ENCODE assay signal across 8 mouse cellular contexts in the genomic region with DNA sequence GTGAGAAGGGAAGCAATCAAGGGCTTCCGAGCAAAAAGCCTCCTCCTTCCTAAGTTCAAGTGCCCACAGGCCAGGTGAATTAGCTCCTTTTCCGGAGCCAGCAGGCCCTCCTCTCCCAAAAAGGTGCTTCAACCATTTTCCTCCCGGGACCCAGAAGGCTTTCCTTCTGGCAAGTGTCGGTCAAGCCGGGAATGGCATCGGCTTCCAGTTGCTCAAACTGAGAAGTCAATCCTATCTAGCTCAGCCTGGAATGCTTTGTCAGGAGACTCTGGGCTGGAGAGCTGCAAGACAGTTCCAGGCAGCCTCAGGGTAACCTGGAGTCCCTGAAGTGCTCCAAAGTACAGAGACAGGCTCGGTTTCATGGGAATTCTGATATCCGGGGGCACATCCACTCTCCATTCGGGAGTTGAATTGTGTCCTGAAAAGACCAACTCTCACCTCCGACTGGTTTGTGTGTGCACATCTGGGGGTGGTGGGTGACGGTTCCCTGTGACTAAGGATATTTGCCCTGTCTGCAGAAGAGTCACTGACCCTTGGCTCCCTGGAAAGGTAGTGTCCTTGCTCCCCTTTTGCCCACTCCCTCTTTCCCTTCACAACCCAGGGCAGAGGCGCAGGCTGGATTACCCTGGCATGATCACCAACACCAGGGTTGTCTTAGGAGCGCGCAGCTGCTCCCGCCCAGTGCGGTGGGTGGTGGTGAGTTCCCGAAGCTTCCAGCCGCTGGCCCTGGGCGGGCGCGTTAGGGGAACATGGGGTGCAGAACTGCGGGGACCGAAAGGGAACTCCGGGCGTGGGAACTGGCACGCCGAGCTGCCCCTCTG. TPM values are rescaled to one million over a fixed set of nuclear protein-coding genes. Genes with fewer than 3 reads are reported as not detected.
DNase-seq lines count a peak whose midpoint lies in the region; ATAC-seq and TF ChIP-seq lines count a peak whose summit lies in the region.

No protein-coding gene starts in this region.

- no peaks in the 10 kb centered on the region for H3K36me3 ChIP-seq in forebrain, embryonic 15.5 days
- no peaks in the 10 kb centered on the region for H3K36me3 ChIP-seq in kidney, postnatal 0 days (ENCODE audit: insufficient read depth, low read length)
- H3K36me3 ChIP-seq in stomach, embryonic 15.5 days: no peaks in the 10 kb centered on the region

- TF ChIP-seq CTCF in kidney, postnatal 0 days (IDR thresholded peaks at IDR 0.05; ENCODE audit: low read depth): no peak

- peak overlapping the region; percentile 75 for H3K4me3 ChIP-seq in forebrain, embryonic 15.5 days
- peak overlapping the region; percentile 56 for H3K4me3 ChIP-seq in kidney, postnatal 0 days (replicated peaks; ENCODE audit: low read depth, low read length)
- H3K4me3 ChIP-seq in stomach, embryonic 15.5 days (replicated peaks): peak overlapping the region; percentile 62

- H3K27ac ChIP-seq in forebrain, embryonic 15.5 days (replicated peaks): peak overlapping the region; percentile 82; the same call in 1 of the 2 replicates
- no peak overlapping the region for H3K27ac ChIP-seq in kidney, postnatal 0 days
- no peak overlapping the region for H3K27ac ChIP-seq in stomach, embryonic 15.5 days

- H3K27me3 ChIP-seq in forebrain, embryonic 15.5 days: no peaks in the 10 kb centered on the region
- H3K27me3 ChIP-seq in kidney, postnatal 0 days (ENCODE audit: insufficient read depth, low read length): peaks cover 7% of the 10 kb centered on the region; the same call in 1 of the 2 replicates
- peaks cover 14% of the 10 kb centered on the region for H3K27me3 ChIP-seq in stomach, embryonic 15.5 days (replicated peaks)

- WGBS in forebrain, embryonic 15.5 days: 15% methylated on average over 27 of the region's 27 CpGs
- 16% methylated on average over 27 of the region's 27 CpGs for WGBS in kidney, postnatal 0 days
- 16% methylated on average over 27 of the region's 27 CpGs for WGBS in stomach, embryonic 15.5 days

- peak overlapping the region; percentile 56 for H3K9ac ChIP-seq in forebrain, embryonic 15.5 days (replicated peaks)
- 0 out of 2 replicates have a peak overlapping the region, but pooled peaks have one; percentile 36 for H3K9ac ChIP-seq in kidney, postnatal 0 days (ENCODE audit: low read depth, low read length)
- H3K9ac ChIP-seq in stomach, embryonic 15.5 days: peak overlapping the region; percentile 34; the same call in 1 of the 2 replicates

- DNase-seq in frontal cortex, postnatal 10 days (ENCODE audit: low spot score in 2 of 2): peak; percentile 6 to 11
- DNase-seq in R1 (ENCODE audit: low read depth, low spot score): peak; percentile 27
- DNase-seq in kidney, postnatal 0 days (ENCODE audit: low spot score): peak; percentile 2
- peak; percentile 2 for DNase-seq in lung, postnatal 10 days
- no peak for DNase-seq in adrenal gland, adult 8-10 months

- ATAC-seq in frontal cortex, adult (ENCODE audit: low TSS enrichment): no peak
- ATAC-seq in forebrain, embryonic 15.5 days (replicated peaks): no peak
- peak; percentile 8; the same call in 1 of the 2 replicates for ATAC-seq in kidney, postnatal 0 days (replicated peaks; ENCODE audit: low FRiP score, low read depth)
- no peak for ATAC-seq in stomach, embryonic 15.5 days (ENCODE audit: insufficient read depth, low FRiP score, low read depth)

- peak overlapping the region; percentile 76 for H3K4me2 ChIP-seq in forebrain, embryonic 15.5 days (replicated peaks)
- peak overlapping the region; percentile 66 for H3K4me2 ChIP-seq in kidney, postnatal 0 days (ENCODE audit: low read length)
- peak overlapping the region; percentile 91 for H3K4me2 ChIP-seq in stomach, embryonic 15.5 days

- H3K9me3 ChIP-seq in forebrain, embryonic 15.5 days: no peaks in the 10 kb centered on the region
- no peaks in the 10 kb centered on the region for H3K9me3 ChIP-seq in kidney, postnatal 0 days (replicated peaks; ENCODE audit: low read length)
- H3K9me3 ChIP-seq in stomach, embryonic 15.5 days: no peaks in the 10 kb centered on the region

- peaks cover 43% of the 10 kb centered on the region for H3K4me1 ChIP-seq in forebrain, embryonic 15.5 days
- H3K4me1 ChIP-seq in kidney, postnatal 0 days (replicated peaks; ENCODE audit: insufficient read depth, low read length): peaks cover 6% of the 10 kb centered on the region; the same call in 1 of the 2 replicates
- peaks cover 20% of the 10 kb centered on the region for H3K4me1 ChIP-seq in stomach, embryonic 15.5 days

RNA-seq across cellular contexts. Expression of gene Fam84a, which starts 2.6 kb away (rescaled TPM):
- 86.6 and 100 TPM in 2 replicates for polyA plus RNA-seq in forebrain, embryonic 15.5 days (2015; fragmentation: Nextera tagmentation; extraction: Ambion mirVana)
- polyA plus RNA-seq in kidney, postnatal 0 days (2015; fragmentation: Nextera tagmentation; extraction: Ambion mirVana): 7.4 and 7.8 TPM in 2 replicates
- polyA plus RNA-seq in stomach, embryonic 15.5 days (2015; fragmentation: Nextera tagmentation; extraction: Ambion mirVana): 24.7 and 28.1 TPM in 2 replicates
- total RNA-seq in adrenal gland, adult 8-10 months (2022): 1 to 10 TPM; 2.0 to 9.0 (median 4.8) TPM
